Mouse (Mus musculus) stomach, postnatal 0 days (tissue): Measurements from ENCODE around the gene Pttg1ip. TPM values are rescaled to one million over a fixed set of nuclear protein-coding genes. Genes with fewer than 3 reads are reported as not detected.

ENCODE experiments used
- ATAC-seq: fragments of 200-750 bp; cut with Nextera tagmentation; 2 replicates; pipeline ENCODE4 v1.8.0; 2017; ENCODE audit not compliant: low FRiP score, low TSS enrichment
- DNase-seq: peaks from one replicate; pipeline ENCODE4 v3.0.0-alpha.2; 2016; ENCODE audit warnings: low spot score
- H3K27ac ChIP-seq: fragments of 300-500 bp; sonication (generic); replicated peaks from 2 replicates; pipeline ENCODE4 v1.5.1; 2014; ENCODE audit warnings: mild to moderate bottlenecking, control low read depth
- H3K27me3 ChIP-seq: fragments of 300-500 bp; sonication (generic); 2 replicates; pipeline ENCODE4 v1.6.1; 2014; ENCODE audit warnings: low read length; ENCODE audit not compliant: control insufficient read depth, insufficient read depth
- H3K36me3 ChIP-seq: fragments of 300-500 bp; sonication (generic); 2 replicates; pipeline ENCODE4 v1.6.1; 2014; ENCODE audit warnings: low read length, mixed read lengths; ENCODE audit not compliant: control insufficient read depth, insufficient read depth
- H3K4me1 ChIP-seq: fragments of 300-500 bp; sonication (generic); replicated peaks from 2 replicates; pipeline ENCODE4 v1.6.1; 2014; ENCODE audit warnings: antibody characterized with exemption; ENCODE audit not compliant: control insufficient read depth, insufficient read depth
- H3K4me2 ChIP-seq: fragments of 300-500 bp; sonication (generic); replicated peaks from 2 replicates; pipeline ENCODE4 v1.6.1; 2014; ENCODE audit warnings: low read depth, mild to moderate bottlenecking, control low read depth, moderate library complexity
- H3K4me3 ChIP-seq: fragments of 300-500 bp; sonication (generic); 2 replicates; pipeline ENCODE4 v1.5.1; 2014; ENCODE audit warnings: low read depth, low read length, control low read depth
- H3K9ac ChIP-seq: fragments of 300-500 bp; sonication (generic); 2 replicates; pipeline ENCODE4 v1.6.1; 2014; ENCODE audit warnings: mild to moderate bottlenecking, low read length, control low read depth, mixed read lengths
- H3K9me3 ChIP-seq: fragments of 300-500 bp; sonication (generic); 2 replicates; pipeline ENCODE4 v1.6.1; 2016; ENCODE audit warnings: low read length; ENCODE audit not compliant: control insufficient read depth
- CTCF ChIP-seq: IDR thresholded peaks from 2 replicates; pipeline ENCODE4 v1.5.1; 2016; ENCODE audit warnings: antibody characterized with exemption, low read depth, mild to moderate bottlenecking, moderate library complexity
- EP300 ChIP-seq: optimal IDR thresholded peaks from 2 replicates; pipeline ENCODE3; 2016; ENCODE audit warnings: antibody characterized with exemption
- WGBS: fragments of 180-500 bp; shearing (Covaris S2); extraction: QIAGEN DNeasy Blood & Tissue Kit; methylation state at CpG from one replicate; pipeline ENCODE4 v1.1.7; 2014; 5-methylcytosine and 5-hydroxymethylcytosine counted together
- microRNA counts: library from miRNA; unstranded; fragments of <30 nt; microRNA quantifications from one replicate; lab custom pipeline; 2015
- microRNA-seq: library from miRNA; unstranded; fragments of <30 nt; microRNA quantifications from one replicate; pipeline ENCODE4, GENCODE M21; 2016
- polyA plus RNA-seq: library from polyadenylated mRNA; unstranded; fragments of >200 nt; fragmentation: Nextera tagmentation; extraction: Ambion mirVana; gene quantifications from 2 replicates; pipeline ENCODE4 v1.2.1, GENCODE M21; 2015

Pttg1ip gene
- polyA plus RNA-seq, 1 experiment from 2014 or later = 278 TPM

DNA sequence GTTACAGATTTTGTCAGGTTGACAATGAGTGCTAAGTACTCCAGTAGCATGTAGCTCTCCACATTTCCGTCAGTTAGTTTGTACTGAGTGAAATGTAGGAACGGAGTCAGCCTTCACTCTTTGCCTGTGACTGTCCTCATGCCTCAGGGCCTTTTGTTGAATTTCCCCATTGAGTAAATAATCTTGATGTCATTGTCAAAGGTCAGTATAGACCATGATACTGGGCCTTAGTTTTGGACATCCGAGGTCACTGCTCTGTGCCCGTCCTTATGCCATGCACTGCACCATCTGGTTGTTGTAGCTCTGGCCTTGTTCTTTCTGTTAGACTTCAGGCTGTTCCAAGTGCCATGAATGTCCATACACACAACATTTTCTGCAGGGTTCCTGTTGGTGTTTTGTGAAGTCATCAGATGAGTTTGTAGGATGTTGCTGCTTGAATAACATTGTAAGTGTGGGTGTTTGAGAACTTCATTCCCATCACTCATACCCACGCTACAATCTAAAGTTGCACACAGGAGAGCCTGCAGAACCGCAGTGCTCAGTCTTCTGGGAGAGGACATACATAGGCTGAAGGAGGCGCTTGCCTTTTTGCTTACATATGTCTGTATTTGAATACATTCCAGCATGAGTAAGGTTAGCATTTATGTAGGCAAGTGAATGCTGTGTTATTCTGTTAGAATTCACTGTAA is 54.9 kb downstream of the Pttg1ip start:
- Histone ChIP-seq H3K4me1 (0 out of 2 replicates have a peak, but pooled peaks cover 6% of the 10 kb centered on the region), H3K4me3 (no peak overlapping the region), H3K36me3 (peaks cover 7% of the 10 kb centered on the region), H3K4me2 (no peak overlapping the region), H3K9ac (no peak overlapping the region), H3K27me3 (no peaks in the 10 kb centered on the region), H3K9me3 (no peaks in the 10 kb centered on the region), H3K27ac (no peak overlapping the region)
- 86% methylated on average over 7 of the region's 7 CpGs for WGBS
- DNase-seq (no peak), ATAC-seq (no peak)
- TF ChIP-seq EP300 (no peak), CTCF (no peak)

DNA sequence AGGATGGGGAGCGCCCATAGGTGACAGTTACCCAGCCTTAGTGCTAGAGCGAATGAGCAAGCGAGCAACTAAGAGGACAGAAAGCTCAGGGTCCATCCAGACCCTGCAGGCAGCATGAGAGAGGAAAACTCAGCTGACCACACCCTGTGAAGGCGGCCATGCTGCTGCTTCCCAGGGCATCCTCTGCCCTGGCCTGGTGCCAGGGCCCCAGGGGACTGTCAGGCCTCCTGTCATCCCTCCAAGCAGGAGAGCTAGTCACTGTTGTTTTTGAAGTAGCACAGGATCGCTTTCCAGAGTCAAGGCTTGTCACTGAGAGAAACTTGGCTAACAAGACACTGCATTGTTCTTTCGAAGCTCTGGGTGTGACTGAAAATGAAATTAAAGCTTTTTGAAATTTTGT is 57.4 kb downstream of the Pttg1ip start:
- DNase-seq = no peak
- no peak for ATAC-seq
- no peak overlapping the region for H3K27ac ChIP-seq
- no peaks in the 10 kb centered on the region for H3K27me3 ChIP-seq
- no peaks in the 10 kb centered on the region for H3K9me3 ChIP-seq
- no peak overlapping the region for H3K4me2 ChIP-seq
- 75% methylated on average over 6 of the region's 6 CpGs for WGBS
- TF ChIP-seq EP300 = no peak
- TF ChIP-seq CTCF = no peak
- no peak overlapping the region for H3K9ac ChIP-seq
- H3K4me3 ChIP-seq = no peak overlapping the region
- 0 out of 2 replicates have a peak, but pooled peaks cover 5% of the 10 kb centered on the region for H3K4me1 ChIP-seq
- peaks cover 14% of the 10 kb centered on the region for H3K36me3 ChIP-seq

DNA sequence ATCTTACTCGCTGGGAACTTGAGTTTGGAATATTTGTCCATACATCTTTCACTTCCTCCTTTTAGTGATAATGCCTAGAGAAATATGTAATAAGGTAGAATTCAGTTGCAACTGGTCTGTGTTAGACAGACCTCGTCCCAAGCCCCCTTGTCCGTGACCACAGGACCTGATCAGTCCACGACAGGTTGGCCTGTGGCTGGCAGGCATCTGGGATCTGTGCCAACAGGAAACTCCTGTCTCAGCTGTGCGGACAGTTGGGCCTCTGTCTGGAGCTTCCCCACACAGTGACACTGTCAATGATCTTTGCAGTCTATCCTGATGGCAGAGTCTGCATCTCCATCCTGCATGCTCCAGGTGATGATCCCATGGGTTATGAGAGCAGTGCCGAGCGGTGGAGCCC is 61.6 kb downstream of the Pttg1ip start:
- H3K27ac ChIP-seq = no peak overlapping the region
- no peak overlapping the region for H3K4me2 ChIP-seq
- TF ChIP-seq CTCF (no peak), EP300 (no peak)
- ATAC-seq (no peak), DNase-seq (no peak)
- 79% methylated on average over 7 of the region's 7 CpGs for WGBS
- H3K9me3 ChIP-seq = no peaks in the 10 kb centered on the region
- no peaks in the 10 kb centered on the region for H3K27me3 ChIP-seq
- peaks cover 35% of the 10 kb centered on the region for H3K36me3 ChIP-seq
- H3K9ac ChIP-seq = no peak overlapping the region
- 0 out of 2 replicates have a peak, but pooled peaks cover 3% of the 10 kb centered on the region for H3K4me1 ChIP-seq
- H3K4me3 ChIP-seq = no peak overlapping the region

DNA sequence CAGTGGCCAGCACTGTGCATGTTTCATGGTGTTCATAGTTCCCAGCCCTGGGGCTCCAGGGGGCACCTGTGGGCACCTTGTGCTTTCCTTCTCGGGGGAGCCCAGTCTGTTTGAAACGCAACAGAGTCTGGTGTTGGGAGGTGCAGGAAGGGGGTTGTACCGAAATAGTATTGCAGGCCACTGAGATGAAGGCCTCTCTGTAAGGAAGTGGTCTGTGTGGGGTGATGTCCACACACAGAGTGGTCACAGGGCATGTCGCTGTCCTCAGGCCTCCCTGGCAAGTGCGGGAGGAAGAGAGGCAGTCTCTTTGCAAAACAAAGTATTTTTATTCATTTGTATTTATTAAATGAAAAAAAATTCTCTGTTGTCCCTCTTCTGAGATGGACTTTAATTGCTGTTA is 64.1 kb downstream of the Pttg1ip start:
- no peaks in the 10 kb centered on the region for H3K9me3 ChIP-seq
- no peak overlapping the region for H3K4me3 ChIP-seq
- H3K4me1 ChIP-seq = no peaks in the 10 kb centered on the region
- no peak for TF ChIP-seq CTCF
- no peak for TF ChIP-seq EP300
- H3K36me3 ChIP-seq = peaks cover 35% of the 10 kb centered on the region
- H3K27ac ChIP-seq = no peak overlapping the region
- DNase-seq (no peak), ATAC-seq (no peak)
- H3K9ac ChIP-seq = no peak overlapping the region
- 87% methylated on average over 5 of the region's 5 CpGs for WGBS
- H3K27me3 ChIP-seq = no peaks in the 10 kb centered on the region
- no peak overlapping the region for H3K4me2 ChIP-seq

DNA sequence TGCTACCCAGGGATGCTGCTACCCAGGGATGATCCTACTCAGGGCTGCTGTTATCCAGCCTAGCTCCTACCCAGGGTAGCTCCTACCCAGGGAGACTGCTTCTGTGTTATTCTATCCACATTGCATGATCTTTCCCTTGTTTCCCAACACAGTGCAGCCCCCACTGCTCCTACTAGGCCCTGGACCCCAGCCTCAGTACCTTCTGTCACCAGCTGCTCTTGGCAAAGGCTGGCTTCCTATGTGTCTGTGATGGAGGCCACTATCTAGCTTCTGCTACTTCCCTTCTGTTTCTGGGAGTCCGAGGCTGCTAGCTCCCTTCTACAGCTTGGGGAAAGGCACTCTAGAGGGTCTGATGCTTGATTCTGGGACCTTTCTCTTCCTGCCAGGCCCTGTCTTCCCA is 65.9 kb downstream of the Pttg1ip start:
- no peak overlapping the region for H3K4me3 ChIP-seq
- 80% methylated on average over 1 of the region's 1 CpGs for WGBS
- ATAC-seq = no peak

DNA sequence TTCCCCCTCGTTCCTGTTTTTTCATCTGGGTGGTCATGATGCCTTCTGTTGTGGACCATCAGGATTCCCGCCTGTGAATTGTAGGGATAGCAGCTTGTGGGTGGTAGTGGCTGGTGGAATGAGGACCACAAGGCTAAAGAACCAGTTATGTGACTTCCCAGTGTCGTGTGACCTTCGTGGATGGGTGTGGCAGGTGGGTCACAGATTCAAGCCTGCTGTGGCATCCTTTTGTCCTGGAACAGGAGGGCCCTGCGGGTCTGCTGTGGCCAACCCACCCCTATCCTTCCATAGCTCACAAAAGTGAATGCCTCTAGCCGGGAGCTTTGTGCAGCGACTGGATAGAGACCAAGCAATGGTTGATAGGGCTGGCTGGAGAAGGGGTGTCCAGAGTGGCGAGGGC is 66.4 kb downstream of the Pttg1ip start:
- DNase-seq (no peak), ATAC-seq (no peak)
- TF ChIP-seq CTCF (no peak), EP300 (no peak)
- no peak overlapping the region for H3K9ac ChIP-seq
- H3K27me3 ChIP-seq = no peaks in the 10 kb centered on the region
- no peak overlapping the region for H3K4me2 ChIP-seq
- no peak overlapping the region for H3K27ac ChIP-seq
- WGBS = 76% methylated on average over 8 of the region's 8 CpGs
- H3K9me3 ChIP-seq = no peaks in the 10 kb centered on the region
- no peak overlapping the region for H3K4me3 ChIP-seq
- H3K4me1 ChIP-seq = no peaks in the 10 kb centered on the region
- H3K36me3 ChIP-seq = peaks cover 27% of the 10 kb centered on the region

More for the DNA sequence above, 65.9 kb downstream of the Pttg1ip start:
- no peak for DNase-seq
- Histone ChIP-seq H3K27ac (no peak overlapping the region), H3K27me3 (no peaks in the 10 kb centered on the region), H3K9ac (no peak overlapping the region), H3K4me2 (no peak overlapping the region), H3K36me3 (peaks cover 27% of the 10 kb centered on the region), H3K4me1 (no peaks in the 10 kb centered on the region), H3K9me3 (no peaks in the 10 kb centered on the region)
- TF ChIP-seq CTCF (no peak), EP300 (no peak)

MicroRNAs encoded within 50 kb of the gene (microRNA counts, 519-probe panel; counts per million panel counts)
- not detected for microRNA mmu-miR-1930 (lab: Ali Mortazavi, UCI)

Small RNA genes lying within 50 kb of the gene (microRNA-seq; reads per million reads assigned to microRNA genes)
- gene Mir1930 = 4.8 reads per million, percentile 7 among the genes with 10 or more reads in this experiment

Other genes with a start within 250 kb of the Pttg1ip start
- gene Adarb1, start 163.4 kb upstream of the Pttg1ip start, polyA plus RNA-seq = 5.6 and 6.9 TPM in 2 replicates
- 25.2 and 28.8 TPM in 2 replicates for gene Fam207a, start 65.9 kb upstream of the Pttg1ip start, polyA plus RNA-seq
- gene Itgb2, start 51.5 kb upstream of the Pttg1ip start, polyA plus RNA-seq = 1.3 TPM in 2 replicates
- gene Sumo3, start 24.4 kb downstream of the Pttg1ip start, polyA plus RNA-seq = 232 and 239 TPM in 2 replicates
- 12.6 and 17.3 TPM in 2 replicates for gene Gm49325, start 24.5 kb downstream of the Pttg1ip start, polyA plus RNA-seq
- gene Ube2g2, start 40.6 kb downstream of the Pttg1ip start, polyA plus RNA-seq = 53.8 and 54.5 TPM in 2 replicates
- gene Tspear, start 104.8 kb downstream of the Pttg1ip start, polyA plus RNA-seq = 0.67 and 0.74 TPM in 2 replicates
- gene Gm19402, start 109.0 kb downstream of the Pttg1ip start, polyA plus RNA-seq = not detected in 2 replicates
- not detected in 2 replicates for gene Gm9508, start 115.5 kb downstream of the Pttg1ip start, polyA plus RNA-seq
- not detected in 2 replicates for gene Gm10272, start 124.9 kb downstream of the Pttg1ip start, polyA plus RNA-seq
- gene Gm10024, start 129.7 kb downstream of the Pttg1ip start, polyA plus RNA-seq = 0.18 TPM in 1 of 2 replicates, not detected in the other
- gene Gm10142, start 134.1 kb downstream of the Pttg1ip start, polyA plus RNA-seq = 0.56 and 0.64 TPM in 2 replicates
- gene Krtap12-1, start 138.9 kb downstream of the Pttg1ip start, polyA plus RNA-seq = 3.2 and 4.5 TPM in 2 replicates
- not detected in 2 replicates for gene Gm10100, start 144.8 kb downstream of the Pttg1ip start, polyA plus RNA-seq
- gene Gm18596, start 160.9 kb downstream of the Pttg1ip start, polyA plus RNA-seq = not detected in 2 replicates
- not detected in 2 replicates for gene Gm9736, start 169.6 kb downstream of the Pttg1ip start, polyA plus RNA-seq
- gene Gm3233, start 178.0 kb downstream of the Pttg1ip start, polyA plus RNA-seq = not detected in 2 replicates
- not detected in 2 replicates for gene Gm3238, start 189.6 kb downstream of the Pttg1ip start, polyA plus RNA-seq
- not detected in 2 replicates for gene Gm7138, start 195.2 kb downstream of the Pttg1ip start, polyA plus RNA-seq
- not detected in 2 replicates for gene Gm3250, start 200.8 kb downstream of the Pttg1ip start, polyA plus RNA-seq
- gene Gm7137, start 206.5 kb downstream of the Pttg1ip start, polyA plus RNA-seq = not detected in 2 replicates
- gene Gm9639, start 213.4 kb downstream of the Pttg1ip start, polyA plus RNA-seq = not detected in 2 replicates
- gene Gm19668, start 217.4 kb downstream of the Pttg1ip start, polyA plus RNA-seq = not detected in 2 replicates
- gene Gm9507, start 230.1 kb downstream of the Pttg1ip start, polyA plus RNA-seq = not detected in 2 replicates
- not detected in 2 replicates for gene Gm2696, start 233.0 kb downstream of the Pttg1ip start, polyA plus RNA-seq
- gene Krtap10-4, start 245.4 kb downstream of the Pttg1ip start, polyA plus RNA-seq = not detected in 2 replicates